ENCODE assay signal across 9 mouse cellular contexts in the genomic region with DNA sequence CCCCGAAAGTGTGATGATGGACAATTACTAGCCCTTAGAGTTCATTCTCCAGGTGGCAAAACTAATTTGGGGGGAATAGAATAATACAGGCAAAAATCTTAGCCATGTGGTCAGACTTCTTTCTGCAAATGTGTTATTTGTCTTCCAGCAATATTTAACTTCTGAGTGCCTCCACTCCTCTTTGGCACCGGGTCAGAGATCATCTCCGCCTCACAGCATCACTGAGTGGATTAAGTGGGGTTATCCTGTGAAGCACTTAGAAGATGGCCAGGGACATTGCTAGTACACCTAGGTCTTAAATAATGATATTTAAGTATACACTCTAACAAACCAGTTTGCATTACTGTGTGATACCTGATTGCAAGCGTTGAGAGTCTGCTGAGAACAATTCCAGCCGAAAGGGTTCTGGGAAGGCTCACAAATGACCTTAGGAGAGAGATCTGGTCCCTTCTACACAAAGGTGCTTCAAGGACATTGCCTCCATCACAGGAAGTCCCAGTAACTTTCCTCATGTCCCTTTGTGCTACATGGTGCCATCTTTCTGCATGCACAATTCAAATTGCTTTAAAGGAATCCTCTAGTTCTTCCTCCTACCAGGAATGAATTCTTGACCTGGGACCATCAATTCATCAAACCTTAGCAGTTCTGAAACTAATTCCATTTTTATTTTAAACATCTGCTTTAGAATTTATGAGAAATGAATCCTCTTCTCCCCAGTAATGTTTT.
DNase-seq lines count a peak whose midpoint lies in the region; ATAC-seq lines count a peak whose summit lies in the region.
"Had no signal": no experiment of that assay in that cellular context is flagged by ENCODE, and none has a peak within 500 bp of the region (broad histone marks: within the 10 kb centered on the region; RNA-seq: fewer than 3 reads in every experiment).

No protein-coding gene starts in this region.

- 55% methylated on average over 5 of the region's 5 CpGs for WGBS in heart, embryonic 11.5 days (ENCODE audit: insufficient replicate concordance)
- 74% methylated on average over 5 of the region's 5 CpGs for WGBS in forebrain, embryonic 12.5 days
- 57% methylated on average over 5 of the region's 5 CpGs for WGBS in kidney, embryonic 15.5 days
- WGBS in midbrain, embryonic 16.5 days, result 58% methylated on average over 5 of the region's 5 CpGs

- H3K9me3 ChIP-seq in heart, embryonic 11.5 days (replicated peaks; ENCODE audit: control insufficient read depth, low read length), result no peaks in the 10 kb centered on the region
- no peaks in the 10 kb centered on the region for H3K9me3 ChIP-seq in forebrain, embryonic 12.5 days
- no peaks in the 10 kb centered on the region for H3K9me3 ChIP-seq in kidney, embryonic 15.5 days (replicated peaks)
- no peaks in the 10 kb centered on the region for H3K9me3 ChIP-seq in midbrain, embryonic 16.5 days (replicated peaks; ENCODE audit: control insufficient read depth, low read length, poor library complexity, severe bottlenecking)

- H3K9ac ChIP-seq in heart, embryonic 11.5 days (ENCODE audit: low read depth, low read length), result no peak overlapping the region
- peak overlapping the region; percentile 58; the same call in 1 of the 2 replicates for H3K9ac ChIP-seq in forebrain, embryonic 12.5 days
- no peak overlapping the region for H3K9ac ChIP-seq in kidney, embryonic 15.5 days
- peak overlapping the region; percentile 85 for H3K9ac ChIP-seq in midbrain, embryonic 16.5 days (ENCODE audit: low read depth, low read length)

- H3K27ac ChIP-seq in heart, embryonic 11.5 days (ENCODE audit: low read depth, low read length), result peak overlapping the region; percentile 60; the same call in 1 of the 2 replicates
- H3K27ac ChIP-seq in forebrain, embryonic 12.5 days, result peak overlapping the region; percentile 88
- H3K27ac ChIP-seq in kidney, embryonic 15.5 days, result peak overlapping the region; percentile 87
- H3K27ac ChIP-seq in midbrain, embryonic 16.5 days (ENCODE audit: low read length), result peak overlapping the region; percentile 97

- no peak for ATAC-seq in heart, embryonic 11.5 days (replicated peaks; ENCODE audit: insufficient number of reproducible peaks, low FRiP score, low TSS enrichment)
- ATAC-seq in forebrain, embryonic 12.5 days (ENCODE audit: low FRiP score), result no peak
- no peak for ATAC-seq in kidney, embryonic 15.5 days (replicated peaks; ENCODE audit: low FRiP score)
- ATAC-seq in midbrain, embryonic 16.5 days, result no peak
- ATAC-seq in monocyte, adult 5-6 weeks (replicated peaks; ENCODE audit: insufficient number of reproducible peaks, low FRiP score, low TSS enrichment, poor library complexity, severe bottlenecking), result no peak

- no peak for DNase-seq in heart, adult 9 months (ENCODE audit: low spot score in 2 of 2)
- no peak for DNase-seq in B cell, adult 2 months
- DNase-seq in left cerebral cortex, postnatal 36 days (ENCODE audit: low spot score in 2 of 2), result no peak

- no peaks in the 10 kb centered on the region for H3K27me3 ChIP-seq in heart, embryonic 11.5 days (ENCODE audit: control insufficient read depth, insufficient read depth, low read length)
- H3K27me3 ChIP-seq in forebrain, embryonic 12.5 days, result no peaks in the 10 kb centered on the region
- H3K27me3 ChIP-seq in kidney, embryonic 15.5 days, result no peaks in the 10 kb centered on the region
- no peaks in the 10 kb centered on the region for H3K27me3 ChIP-seq in midbrain, embryonic 16.5 days (ENCODE audit: control insufficient read depth, insufficient read depth, low read depth, low read length)
- H3K27me3 ChIP-seq: CH12.LX had no signal

- H3K4me1 ChIP-seq in heart, embryonic 11.5 days (ENCODE audit: control insufficient read depth, insufficient read depth, low read length), result peaks cover 5% of the 10 kb centered on the region; the same call in 1 of the 2 replicates
- peaks cover 28% of the 10 kb centered on the region for H3K4me1 ChIP-seq in forebrain, embryonic 12.5 days
- H3K4me1 ChIP-seq in kidney, embryonic 15.5 days, result peaks cover 27% of the 10 kb centered on the region
- H3K4me1 ChIP-seq in midbrain, embryonic 16.5 days (ENCODE audit: control insufficient read depth, insufficient read depth, low read length), result peaks cover 14% of the 10 kb centered on the region

- H3K4me3 ChIP-seq in heart, embryonic 11.5 days (ENCODE audit: low read depth, low read length), result no peak overlapping the region
- H3K4me3 ChIP-seq in forebrain, embryonic 12.5 days (replicated peaks), result peak overlapping the region; percentile 52
- H3K4me3 ChIP-seq in kidney, embryonic 15.5 days (replicated peaks), result peak overlapping the region; percentile 56
- peak overlapping the region; percentile 69 for H3K4me3 ChIP-seq in midbrain, embryonic 16.5 days (ENCODE audit: low read depth, low read length)

- H3K4me2 ChIP-seq in heart, embryonic 11.5 days, result peak overlapping the region; percentile 79
- peak overlapping the region; percentile 69 for H3K4me2 ChIP-seq in forebrain, embryonic 12.5 days
- H3K4me2 ChIP-seq in kidney, embryonic 15.5 days, result peak overlapping the region; percentile 86
- H3K4me2 ChIP-seq in midbrain, embryonic 16.5 days (ENCODE audit: low read length), result peak overlapping the region; percentile 93

- no peaks in the 10 kb centered on the region for H3K36me3 ChIP-seq in heart, embryonic 11.5 days (ENCODE audit: control insufficient read depth, insufficient read depth, low read length)
- no peaks in the 10 kb centered on the region for H3K36me3 ChIP-seq in forebrain, embryonic 12.5 days (replicated peaks)
- H3K36me3 ChIP-seq in kidney, embryonic 15.5 days, result no peaks in the 10 kb centered on the region
- H3K36me3 ChIP-seq in midbrain, embryonic 16.5 days (ENCODE audit: control insufficient read depth, insufficient read depth, low read length), result no peaks in the 10 kb centered on the region

- intact Hi-C loops in left cerebral cortex, postnatal 36 days (cut with DNase I), result loop anchor here (2.0 to 10.0 kb wide), 3 partner anchors 55 to 105 kb away; no protein-coding TSS in a partner anchor

Comparison
In these comparisons a context has a peak if more than half of its experiments do, and no peak if none do; other contexts are left out.
1. H3K9ac ChIP-seq: peak in forebrain, embryonic 12.5 days (single experiment) and midbrain, embryonic 16.5 days (single experiment); none in heart, embryonic 11.5 days (single experiment) and kidney, embryonic 15.5 days (single experiment).
2. Peak in every context shown above with its lines, with median percentiles within 50 percentile points of each other: H3K27ac ChIP-seq and H3K4me2 ChIP-seq.